Mouse (Mus musculus): ENCODE results near the gene Thada.

DNA sequence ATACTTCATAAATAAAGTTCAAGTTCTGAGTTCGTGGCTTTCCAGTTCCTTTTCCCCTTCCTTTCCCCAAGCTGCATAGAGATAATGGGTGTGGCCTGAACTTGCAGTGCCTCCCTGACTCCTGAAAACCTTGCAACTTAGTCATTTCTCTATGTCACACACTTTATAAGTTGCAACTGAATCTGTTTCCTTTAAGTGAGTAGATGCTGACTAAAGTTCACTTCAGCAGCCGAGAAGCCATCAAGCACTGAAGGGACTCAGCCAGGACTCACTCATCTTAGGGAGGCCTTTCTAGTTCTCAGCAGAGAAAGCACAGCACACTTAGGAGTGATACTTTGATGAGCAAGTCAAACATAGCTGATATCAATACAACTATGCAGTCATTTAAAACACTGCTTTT lies 137.5 kb downstream of the Thada start:
- TF ChIP-seq POLR2A (IDR thresholded peaks at IDR 0.05; ENCODE audit: borderline replicate concordance, control insufficient read depth, low read depth, low read length), result no peak
- no peak for TF ChIP-seq CTCF (IDR thresholded peaks at IDR 0.05; ENCODE audit: control insufficient read depth, insufficient read depth, low read length)

Measured in bone marrow, adult 2 months (tissue).